Mouse (Mus musculus) spleen, postnatal 4 days (tissue): ENCODE data around the gene Rps6kc1.

Source experiments
- DNase-seq, 2 experiments: peaks; one replicate each; pipeline ENCODE4 v3.0.0; 2022; ENCODE audit warnings: low spot score in 2 of 2

Gene Rps6kc1

GRCm38 (mm10) chr1:190901082-190901481, 10.5 kb downstream of the Rps6kc1 start:
- no peak for DNase-seq

- no peak for DNase-seq
Measured at GRCm38 (mm10) chr1:190898899-190899575, 12.5 kb downstream of the Rps6kc1 start.

GRCm38 (mm10) chr1:190898186-190898585, 13.4 kb downstream of the Rps6kc1 start:
- no peak for DNase-seq

GRCm38 (mm10) chr1:190893559-190894167, 17.9 kb downstream of the Rps6kc1 start:
- DNase-seq: no peak

GRCm38 (mm10) chr1:190888646-190889045, 22.9 kb downstream of the Rps6kc1 start:
- no peak for DNase-seq

GRCm38 (mm10) chr1:190888031-190888430, 23.5 kb downstream of the Rps6kc1 start:
- no peak for DNase-seq

- DNase-seq: no peak
Measured at GRCm38 (mm10) chr1:190886014-190886413, 25.6 kb downstream of the Rps6kc1 start.

GRCm38 (mm10) chr1:190881422-190881821, 30.1 kb downstream of the Rps6kc1 start:
- DNase-seq: peak; percentile 45 to 78

GRCm38 (mm10) chr1:190880638-190881037, 30.9 kb downstream of the Rps6kc1 start:
- DNase-seq: no peak

- DNase-seq: no peak
Measured at GRCm38 (mm10) chr1:190875751-190876150, 35.8 kb downstream of the Rps6kc1 start.

GRCm38 (mm10) chr1:190875089-190875488, 36.5 kb downstream of the Rps6kc1 start:
- DNase-seq: no peak

GRCm38 (mm10) chr1:190871068-190871467, 40.5 kb downstream of the Rps6kc1 start:
- no peak for DNase-seq

- no peak for DNase-seq
Measured at GRCm38 (mm10) chr1:190869996-190870395, 41.6 kb downstream of the Rps6kc1 start.

- no peak for DNase-seq
Measured at GRCm38 (mm10) chr1:190868790-190869189, 42.8 kb downstream of the Rps6kc1 start.

- DNase-seq: no peak
Measured at GRCm38 (mm10) chr1:190861626-190862025, 49.9 kb downstream of the Rps6kc1 start.

GRCm38 (mm10) chr1:190854465-190854864, 57.1 kb downstream of the Rps6kc1 start:
- DNase-seq: no peak

GRCm38 (mm10) chr1:190849162-190849865, 62.3 kb downstream of the Rps6kc1 start:
- DNase-seq: no peak

- DNase-seq: no peak
Measured at GRCm38 (mm10) chr1:190848676-190849075, 62.9 kb downstream of the Rps6kc1 start.

- no peak for DNase-seq
Measured at GRCm38 (mm10) chr1:190846956-190847355, 64.6 kb downstream of the Rps6kc1 start.

- DNase-seq: no peak
Measured at GRCm38 (mm10) chr1:190846074-190846730, 65.4 kb downstream of the Rps6kc1 start.

GRCm38 (mm10) chr1:190845419-190845818, 66.2 kb downstream of the Rps6kc1 start:
- no peak for DNase-seq

GRCm38 (mm10) chr1:190844356-190844755, 67.2 kb downstream of the Rps6kc1 start:
- no peak for DNase-seq
